Mouse (Mus musculus) stomach, adult 2 months (tissue): ENCODE measurements around the gene Kdelr1. TPM values are rescaled to one million over a fixed set of nuclear protein-coding genes. Genes with fewer than 3 reads are reported as not detected.

Experiments
- polyA plus RNA-seq: library from polyadenylated mRNA; depleted of rRNA; stranded (reverse); fragments of >200 nt; gene quantifications from 2 replicates; pipeline ENCODE4 v1.2.3, GENCODE M21; 2012; rRNA removed

Gene Kdelr1
- polyA plus RNA-seq, result 141 and 144 TPM in 2 replicates

GRCm38 (mm10) chr7:45872624-45873023, at the start of gene Kdelr1:
Gene Kdelr1, plus strand, starts transcription at chr7:45872772.

GRCm38 (mm10) chr7:45824598-45824997, 48.0 kb upstream of the Kdelr1 start, which contains the start of gene Kcnj14:
Gene Kcnj14, minus strand, starts transcription at chr7:45824782.

GRCm38 (mm10) chr7:45830427-45831127, 42.0 kb upstream of the Kdelr1 start, which contains the start of gene Grwd1:
Gene Grwd1, minus strand, starts transcription at chr7:45830944.

GRCm38 (mm10) chr7:45878278-45878677, 5.7 kb downstream of the Kdelr1 start, which contains the start of gene Grin2d:
Gene Grin2d, minus strand, starts transcription at chr7:45878378.

GRCm38 (mm10) chr7:45896517-45897257, 24.1 kb downstream of the Kdelr1 start, which contains the start of the genes Syngr4 and Tmem143:
Gene Syngr4, minus strand, starts transcription at chr7:45896714.
Gene Tmem143, plus strand, starts transcription at chr7:45896941.

GRCm38 (mm10) chr7:45921242-45921621, 48.7 kb downstream of the Kdelr1 start, which contains the start of gene Emp3:
Gene Emp3, minus strand, starts transcription at chr7:45921404.

GRCm38 (mm10) chr7:45923762-45924428, 51.3 kb downstream of the Kdelr1 start, which contains the start of gene Ccdc114:
Gene Ccdc114, plus strand, starts transcription at chr7:45924072.

Other genes starting within 250 kb of the Kdelr1 start
- gene Rasip1, start 245.3 kb upstream of the Kdelr1 start, polyA plus RNA-seq, result 8.6 and 10.0 TPM in 2 replicates
- 2.1 and 3.5 TPM in 2 replicates for gene Mamstr, start 232.8 kb upstream of the Kdelr1 start, polyA plus RNA-seq
- 40.4 and 57.4 TPM in 2 replicates for gene Fut2, start 206.4 kb upstream of the Kdelr1 start, polyA plus RNA-seq
- gene Ntn5, start 188.8 kb upstream of the Kdelr1 start, polyA plus RNA-seq, result 0.94 and 3.5 TPM in 2 replicates
- gene Sec1, start 178.4 kb upstream of the Kdelr1 start, polyA plus RNA-seq, result 0.08 and 0.23 TPM in 2 replicates
- gene Car11, start 172.9 kb upstream of the Kdelr1 start, polyA plus RNA-seq, result 7.3 and 11.6 TPM in 2 replicates
- 8.9 and 12.6 TPM in 2 replicates for gene Dbp, start 167.7 kb upstream of the Kdelr1 start, polyA plus RNA-seq
- 950 and 1,663 TPM in 2 replicates for gene Rpl18, start 157.3 kb upstream of the Kdelr1 start, polyA plus RNA-seq
- 62.1 and 73.9 TPM in 2 replicates for gene Sphk2, start 154.8 kb upstream of the Kdelr1 start, polyA plus RNA-seq
- 134 and 147 TPM in 2 replicates for gene Fam83e, start 151.6 kb upstream of the Kdelr1 start, polyA plus RNA-seq
- gene Spaca4, start 147.0 kb upstream of the Kdelr1 start, polyA plus RNA-seq, result not detected in 2 replicates
- 1.4 and 2.2 TPM in 2 replicates for gene Lmtk3, start 89.0 kb upstream of the Kdelr1 start, polyA plus RNA-seq
- 28.3 and 35.1 TPM in 2 replicates for gene Sult2b1, start 88.1 kb upstream of the Kdelr1 start, polyA plus RNA-seq
- 35.8 and 65.2 TPM in 2 replicates for gene Cyth2, start 58.2 kb upstream of the Kdelr1 start, polyA plus RNA-seq
- gene Kcnj14, start 48.0 kb upstream of the Kdelr1 start, polyA plus RNA-seq, result 0.02 and 0.05 TPM in 2 replicates
- 7.6 TPM in 2 replicates for gene Grwd1, start 41.8 kb upstream of the Kdelr1 start, polyA plus RNA-seq
- gene Grin2d, start 5.6 kb downstream of the Kdelr1 start, polyA plus RNA-seq, result 2.1 and 3.5 TPM in 2 replicates
- gene Syngr4, start 23.9 kb downstream of the Kdelr1 start, polyA plus RNA-seq, result 0.11 and 0.23 TPM in 2 replicates
- 21.2 and 21.7 TPM in 2 replicates for gene Tmem143, start 24.2 kb downstream of the Kdelr1 start, polyA plus RNA-seq
- 123 and 138 TPM in 2 replicates for gene Emp3, start 48.6 kb downstream of the Kdelr1 start, polyA plus RNA-seq
- gene Ccdc114, start 51.3 kb downstream of the Kdelr1 start, polyA plus RNA-seq, result 0.82 and 1.2 TPM in 2 replicates
- gene Abcc6, start 157.5 kb downstream of the Kdelr1 start, polyA plus RNA-seq, result 0.22 and 0.79 TPM in 2 replicates
- gene Nomo1, start 160.9 kb downstream of the Kdelr1 start, polyA plus RNA-seq, result 8.3 and 12.3 TPM in 2 replicates
- gene Kcnj11, start 228.0 kb downstream of the Kdelr1 start, polyA plus RNA-seq, result 1.9 and 3.3 TPM in 2 replicates